Mouse (Mus musculus) megakaryocyte, embryonic 14.5 days (primary cell): ENCODE results near the gene 2610528A11Rik.

Experiments used
- FLI1 ChIP-seq: IDR thresholded peaks from 2 replicates; pipeline ENCODE4 v1.6.1; 2012; ENCODE audit warnings: low read length, inconsistent platforms, mixed read lengths
- GATA1 ChIP-seq: IDR thresholded peaks from 3 replicates; pipeline ENCODE4 v1.6.1; 2012; ENCODE audit warnings: mixed read lengths, low read length, inconsistent platforms, borderline replicate concordance

- TF ChIP-seq GATA1 (no peak), FLI1 (no peak)
Measured at GRCm38 (mm10) chr14:37101531-37101930, 12.3 kb downstream of the 2610528A11Rik start.
